Mouse (Mus musculus): Measurements from ENCODE around the gene Ifrd1. TPM values are rescaled to one million over a fixed set of nuclear protein-coding genes. Genes with fewer than 3 reads are reported as not detected.

The Ifrd1 gene
- polyA plus RNA-seq, 1 experiment from 2014 or later = 85.8 TPM

GRCm38 (mm10) chr12:40243241-40243640 lies 5.1 kb downstream of the Ifrd1 start:
- no peaks in the 10 kb centered on the region for H3K27me3 ChIP-seq
- H3K9ac ChIP-seq = no peak overlapping the region
- H3K36me3 ChIP-seq = no peaks in the 10 kb centered on the region
- no peak for ATAC-seq (replicated peaks; ENCODE audit: insufficient number of reproducible peaks, insufficient read depth, low FRiP score, low read depth)
- H3K9me3 ChIP-seq (replicated peaks) = no peaks in the 10 kb centered on the region
- no peak overlapping the region for H3K4me3 ChIP-seq
- WGBS = 67% methylated on average over 4 of the region's 4 CpGs
- no peak overlapping the region for H3K4me2 ChIP-seq
- H3K4me1 ChIP-seq (replicated peaks) = peaks cover 14% of the 10 kb centered on the region
- H3K27ac ChIP-seq = no peak overlapping the region

- no peaks in the 10 kb centered on the region for H3K27me3 ChIP-seq
- no peak for ATAC-seq (replicated peaks; ENCODE audit: insufficient number of reproducible peaks, insufficient read depth, low FRiP score, low read depth)
- 83% methylated on average over 7 of the region's 7 CpGs for WGBS
Observed at GRCm38 (mm10) chr12:40239161-40239560, 9.1 kb downstream of the Ifrd1 start.

GRCm38 (mm10) chr12:40232231-40232630 lies 16.1 kb downstream of the Ifrd1 start:
- no peak overlapping the region for H3K27ac ChIP-seq
- no peaks in the 10 kb centered on the region for H3K27me3 ChIP-seq
- no peak overlapping the region for H3K4me2 ChIP-seq
- H3K4me3 ChIP-seq = no peak overlapping the region
- no peaks in the 10 kb centered on the region for H3K4me1 ChIP-seq (replicated peaks)
- H3K36me3 ChIP-seq = no peaks in the 10 kb centered on the region
- 79% methylated on average over 1 of the region's 1 CpGs for WGBS
- H3K9me3 ChIP-seq (replicated peaks) = no peaks in the 10 kb centered on the region
- no peak overlapping the region for H3K9ac ChIP-seq
- ATAC-seq (replicated peaks; ENCODE audit: insufficient number of reproducible peaks, insufficient read depth, low FRiP score, low read depth) = no peak

More at GRCm38 (mm10) chr12:40239161-40239560, 9.1 kb downstream of the Ifrd1 start:
- Histone ChIP-seq H3K36me3 (no peaks in the 10 kb centered on the region), H3K9me3 (replicated peaks) (no peaks in the 10 kb centered on the region), H3K9ac (no peak overlapping the region), H3K4me3 (no peak overlapping the region), H3K4me1 (replicated peaks) (peaks cover 5% of the 10 kb centered on the region; the same call in 1 of the 2 replicates), H3K4me2 (no peak overlapping the region), H3K27ac (no peak overlapping the region)

- Histone ChIP-seq H3K4me3 (no peak overlapping the region), H3K9ac (no peak overlapping the region), H3K27me3 (no peaks in the 10 kb centered on the region), H3K4me2 (no peak overlapping the region), H3K9me3 (replicated peaks) (no peaks in the 10 kb centered on the region), H3K4me1 (replicated peaks) (no peaks in the 10 kb centered on the region), H3K36me3 (no peaks in the 10 kb centered on the region), H3K27ac (no peak overlapping the region)
- WGBS = 77% methylated on average over 2 of the region's 2 CpGs
- ATAC-seq (replicated peaks; ENCODE audit: insufficient number of reproducible peaks, insufficient read depth, low FRiP score, low read depth) = no peak
Observed at GRCm38 (mm10) chr12:40231632-40232031, 16.7 kb downstream of the Ifrd1 start.

GRCm38 (mm10) chr12:40224171-40224880 lies 24.0 kb downstream of the Ifrd1 start:
- H3K9ac ChIP-seq = no peak overlapping the region
- H3K4me3 ChIP-seq = no peak overlapping the region
- peaks cover 18% of the 10 kb centered on the region for H3K4me1 ChIP-seq (replicated peaks)
- WGBS = 91% methylated on average over 9 of the region's 9 CpGs
- no peaks in the 10 kb centered on the region for H3K27me3 ChIP-seq
- no peaks in the 10 kb centered on the region for H3K9me3 ChIP-seq (replicated peaks)
- no peaks in the 10 kb centered on the region for H3K36me3 ChIP-seq
- no peak overlapping the region for H3K27ac ChIP-seq
- ATAC-seq (replicated peaks; ENCODE audit: insufficient number of reproducible peaks, insufficient read depth, low FRiP score, low read depth) = no peak
- peak overlapping the region; percentile 79 for H3K4me2 ChIP-seq

GRCm38 (mm10) chr12:40223676-40224075 lies 24.6 kb downstream of the Ifrd1 start:
- H3K27ac ChIP-seq = peak overlapping the region; percentile 99
- H3K9ac ChIP-seq = peak overlapping the region; percentile 60
- no peaks in the 10 kb centered on the region for H3K36me3 ChIP-seq
- peak overlapping the region; percentile 79 for H3K4me2 ChIP-seq
- no peaks in the 10 kb centered on the region for H3K27me3 ChIP-seq
- H3K9me3 ChIP-seq (replicated peaks) = no peaks in the 10 kb centered on the region
- H3K4me3 ChIP-seq = peak overlapping the region; percentile 92
- 40% methylated on average over 10 of the region's 10 CpGs for WGBS
- peaks cover 18% of the 10 kb centered on the region for H3K4me1 ChIP-seq (replicated peaks)
- ATAC-seq (replicated peaks; ENCODE audit: insufficient number of reproducible peaks, insufficient read depth, low FRiP score, low read depth) = no peak

GRCm38 (mm10) chr12:40223082-40223619 lies 25.2 kb downstream of the Ifrd1 start:
- Histone ChIP-seq H3K4me3 (peak overlapping the region; percentile 92), H3K4me1 (replicated peaks) (peaks cover 18% of the 10 kb centered on the region), H3K9ac (peak overlapping the region; percentile 97), H3K27ac (peak overlapping the region; percentile 99), H3K27me3 (no peaks in the 10 kb centered on the region), H3K4me2 (peak overlapping the region; percentile 79), H3K9me3 (replicated peaks) (no peaks in the 10 kb centered on the region), H3K36me3 (no peaks in the 10 kb centered on the region)
- ATAC-seq (replicated peaks; ENCODE audit: insufficient number of reproducible peaks, insufficient read depth, low FRiP score, low read depth) = peak; percentile 98
- under 1% methylated on average over 47 of the region's 47 CpGs for WGBS

GRCm38 (mm10) chr12:40222251-40223081 lies 25.8 kb downstream of the Ifrd1 start:
- Histone ChIP-seq H3K9me3 (replicated peaks) (no peaks in the 10 kb centered on the region), H3K4me3 (peak overlapping the region; percentile 92), H3K4me2 (peak overlapping the region; percentile 79), H3K9ac (peak overlapping the region; percentile 97), H3K27me3 (no peaks in the 10 kb centered on the region), H3K4me1 (replicated peaks) (peaks cover 18% of the 10 kb centered on the region), H3K36me3 (no peaks in the 10 kb centered on the region), H3K27ac (peak overlapping the region; percentile 99)
- WGBS = under 1% methylated on average over 81 of the region's 81 CpGs
- peak; percentile 95 for ATAC-seq (replicated peaks; ENCODE audit: insufficient number of reproducible peaks, insufficient read depth, low FRiP score, low read depth)

- ATAC-seq (replicated peaks; ENCODE audit: insufficient number of reproducible peaks, insufficient read depth, low FRiP score, low read depth) = no peak
- H3K27ac ChIP-seq = peak overlapping the region; percentile 99
Observed at GRCm38 (mm10) chr12:40221611-40222010, 26.7 kb downstream of the Ifrd1 start.

GRCm38 (mm10) chr12:40220896-40221295 lies 27.4 kb downstream of the Ifrd1 start:
- H3K4me1 ChIP-seq (replicated peaks) = peaks cover 18% of the 10 kb centered on the region
- peak overlapping the region; percentile 99 for H3K27ac ChIP-seq
- peaks cover 12% of the 10 kb centered on the region for H3K36me3 ChIP-seq
- no peaks in the 10 kb centered on the region for H3K9me3 ChIP-seq (replicated peaks)
- ATAC-seq (replicated peaks; ENCODE audit: insufficient number of reproducible peaks, insufficient read depth, low FRiP score, low read depth) = no peak
- peak overlapping the region; percentile 92 for H3K4me3 ChIP-seq
- H3K27me3 ChIP-seq = no peaks in the 10 kb centered on the region
- peak overlapping the region; percentile 79 for H3K4me2 ChIP-seq
- peak overlapping the region; percentile 86 for H3K9ac ChIP-seq
- WGBS = 21% methylated on average over 3 of the region's 3 CpGs

More at GRCm38 (mm10) chr12:40221611-40222010, 26.7 kb downstream of the Ifrd1 start:
- Histone ChIP-seq H3K27me3 (no peaks in the 10 kb centered on the region), H3K4me2 (peak overlapping the region; percentile 79), H3K4me1 (replicated peaks) (peaks cover 18% of the 10 kb centered on the region), H3K36me3 (peaks cover 5% of the 10 kb centered on the region; the same call in 1 of the 2 replicates), H3K9me3 (replicated peaks) (no peaks in the 10 kb centered on the region), H3K9ac (peak overlapping the region; percentile 86), H3K4me3 (peak overlapping the region; percentile 92)
- WGBS = 6% methylated on average over 5 of the region's 5 CpGs

- peak overlapping the region; percentile 68 for H3K27ac ChIP-seq
- no peaks in the 10 kb centered on the region for H3K27me3 ChIP-seq
- H3K9me3 ChIP-seq (replicated peaks) = no peaks in the 10 kb centered on the region
- peak overlapping the region; percentile 29 for H3K4me3 ChIP-seq
- peak overlapping the region; percentile 41 for H3K9ac ChIP-seq
- ATAC-seq (replicated peaks; ENCODE audit: insufficient number of reproducible peaks, insufficient read depth, low FRiP score, low read depth) = no peak
- 18% methylated on average over 3 of the region's 3 CpGs for WGBS
- H3K36me3 ChIP-seq = peaks cover 20% of the 10 kb centered on the region
- peak overlapping the region; percentile 79 for H3K4me2 ChIP-seq
- H3K4me1 ChIP-seq (replicated peaks) = peaks cover 18% of the 10 kb centered on the region
Observed at GRCm38 (mm10) chr12:40220001-40220570, 28.2 kb downstream of the Ifrd1 start.
